Mouse (Mus musculus): ENCODE measurements around the gene Arap1. TPM values are rescaled to one million over a fixed set of nuclear protein-coding genes. Genes with fewer than 3 reads are reported as not detected.

Arap1 gene
- 10 to 100 TPM; 24.9 to 39.1 TPM for total RNA-seq (2021)
- long read RNA-seq, experiment 1, full-length matches to known transcripts, result 4 of 24 reads
- long read RNA-seq, experiment 1, partial matches to known transcripts, result 10 of 24 reads
- long read RNA-seq, experiment 1, other reads (novel, unspliced or antisense), result 10 of 24 reads
- long read RNA-seq, experiment 2, full-length matches to known transcripts, result 23 of 53 reads
- long read RNA-seq, experiment 2, partial matches to known transcripts, result 20 of 53 reads
- long read RNA-seq, experiment 2, other reads (novel, unspliced or antisense), result 10 of 53 reads

GRCm38 (mm10) chr7:101347767-101348270 is at the start of gene Arap1:
TSS of gene Arap1 (plus strand) at chr7:101348067.
- peak; percentile 47 to 71 for DNase-seq (ENCODE audit: low spot score in 2 of 2)

DNA sequence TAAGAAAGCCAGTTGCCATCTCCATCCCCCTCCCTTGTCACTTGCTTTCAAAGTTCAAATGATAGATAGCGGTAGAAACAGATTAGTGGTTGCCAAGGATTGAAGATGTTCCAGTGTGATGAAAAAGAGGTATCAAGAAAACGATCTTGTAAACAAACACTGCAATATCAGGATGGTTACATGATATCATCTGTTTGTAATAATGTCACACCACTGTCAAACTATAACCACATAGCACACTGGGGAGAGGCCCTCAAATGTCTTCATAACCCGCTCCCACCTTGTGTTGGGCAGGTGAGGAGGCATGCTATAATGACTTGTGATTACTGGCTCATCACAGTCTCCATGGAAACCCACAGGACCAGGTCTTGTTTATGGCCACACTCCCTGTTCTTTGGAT is 49.5 kb upstream of the Arap1 start:
- DNase-seq (ENCODE audit: low spot score in 2 of 2), result no peak

DNA sequence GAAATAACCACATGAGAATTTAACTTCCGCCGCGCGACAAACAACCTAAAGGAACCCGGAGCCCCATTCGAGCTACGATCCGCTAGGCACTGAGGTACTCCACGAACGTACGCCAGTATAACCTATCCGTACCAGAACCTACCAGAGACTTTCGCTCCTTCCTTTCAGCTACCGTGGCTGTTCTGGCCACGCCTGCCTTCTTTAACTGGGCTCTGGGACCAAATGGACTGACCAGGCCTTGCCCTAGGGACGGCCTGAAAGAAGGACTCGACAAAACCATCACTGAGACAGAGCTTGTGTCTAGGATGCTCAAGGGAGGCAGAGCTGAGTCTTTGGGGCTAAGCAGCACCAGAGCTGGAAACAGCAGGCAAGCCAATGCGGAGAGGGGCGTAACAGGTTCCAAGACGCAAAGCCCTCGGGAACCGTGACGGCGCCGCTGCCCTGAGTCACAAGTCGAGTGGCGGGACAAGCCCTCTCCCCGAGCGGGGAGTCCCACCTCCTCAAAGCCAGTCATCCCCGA is 46.4 kb upstream of the Arap1 start:
- no peak for DNase-seq (ENCODE audit: low spot score in 2 of 2)

- DNase-seq (ENCODE audit: low spot score in 2 of 2), result peak; percentile 91 to 93
Observed at GRCm38 (mm10) chr7:101301881-101302456, 45.9 kb upstream of the Arap1 start, which contains the start of gene Atg16l2. TSS of gene Atg16l2 (minus strand) at chr7:101302251.

DNA sequence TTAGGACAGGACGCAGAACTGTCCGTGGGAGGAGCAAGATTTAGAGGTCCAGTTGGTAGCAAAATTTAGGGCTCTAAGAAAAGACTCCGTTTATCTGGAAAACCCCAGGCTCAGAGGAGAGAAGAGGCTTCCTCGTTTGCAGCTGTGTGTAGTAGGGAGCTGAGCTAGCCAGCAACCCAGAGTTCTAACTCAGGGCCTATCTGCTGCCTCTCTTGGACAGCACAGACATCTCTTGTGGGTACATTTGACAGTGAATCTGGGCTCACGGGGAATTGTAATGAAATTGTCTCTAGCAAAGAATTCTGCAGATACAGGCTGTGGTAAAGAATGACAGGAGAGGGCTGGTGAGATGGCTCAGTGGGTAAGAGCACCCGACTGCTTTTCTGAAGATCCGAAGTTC is 45.2 kb upstream of the Arap1 start:
- DNase-seq (ENCODE audit: low spot score in 2 of 2), result no peak

GRCm38 (mm10) chr7:101306841-101307240 is 41.0 kb upstream of the Arap1 start:
- DNase-seq (ENCODE audit: low spot score in 2 of 2), result no peak

GRCm38 (mm10) chr7:101309985-101310326 is 37.9 kb upstream of the Arap1 start:
- no peak for DNase-seq (ENCODE audit: low spot score in 2 of 2)

GRCm38 (mm10) chr7:101310327-101311028 is 37.4 kb upstream of the Arap1 start:
- peak; percentile 94 to 96 for DNase-seq (ENCODE audit: low spot score in 2 of 2)

GRCm38 (mm10) chr7:101311061-101311460 is 36.8 kb upstream of the Arap1 start:
- no peak for DNase-seq (ENCODE audit: low spot score in 2 of 2)

DNA sequence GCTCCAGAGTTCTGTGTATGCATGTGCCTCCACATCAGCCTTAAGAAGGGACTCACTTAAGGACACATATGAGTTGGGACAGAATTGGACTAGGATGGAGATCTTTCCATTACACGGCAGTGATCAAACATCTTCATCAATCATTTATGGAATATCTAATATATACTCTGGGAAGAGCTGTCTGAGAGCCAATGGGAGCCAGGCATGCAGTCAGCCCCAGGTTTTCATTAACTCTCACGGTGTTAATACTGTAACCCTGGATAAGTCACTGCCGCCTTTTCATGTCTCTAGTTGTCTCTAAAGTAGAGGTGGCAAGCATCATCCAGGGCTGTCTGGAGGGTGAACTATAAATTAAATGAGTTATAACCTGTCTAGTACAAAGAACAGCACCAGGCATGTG is 34.8 kb upstream of the Arap1 start:
- no peak for DNase-seq (ENCODE audit: low spot score in 2 of 2)

- DNase-seq (ENCODE audit: low spot score in 2 of 2), result no peak
Observed at GRCm38 (mm10) chr7:101314396-101314795, 33.5 kb upstream of the Arap1 start.

DNA sequence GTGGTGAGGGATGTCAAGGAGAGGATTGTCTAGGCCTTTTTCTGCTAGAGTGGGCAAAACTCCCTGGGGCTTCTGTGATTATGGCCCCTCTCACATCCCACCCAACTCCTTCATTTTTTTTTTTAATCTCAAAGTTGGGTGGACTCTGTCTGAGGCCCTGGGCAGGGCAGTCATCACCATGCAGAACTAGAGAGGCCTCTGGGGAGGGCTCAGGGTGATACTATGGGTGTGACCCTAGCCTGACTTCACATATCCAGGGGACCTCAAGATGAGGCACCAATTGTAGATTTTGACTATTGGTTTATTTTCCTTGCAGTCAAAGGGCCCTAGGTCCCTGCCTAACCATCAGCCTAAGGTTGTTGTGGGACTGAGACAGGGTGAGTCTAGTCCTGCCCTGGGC is 32.2 kb upstream of the Arap1 start:
- no peak for DNase-seq (ENCODE audit: low spot score in 2 of 2)

- no peak for DNase-seq (ENCODE audit: low spot score in 2 of 2)
Observed at GRCm38 (mm10) chr7:101316591-101317001, 31.3 kb upstream of the Arap1 start.

- no peak for DNase-seq (ENCODE audit: low spot score in 2 of 2)
Observed at GRCm38 (mm10) chr7:101317014-101317413, 30.9 kb upstream of the Arap1 start, which contains the start of gene Stard10. TSS of gene Stard10 (plus strand) at chr7:101317086.

GRCm38 (mm10) chr7:101318848-101319247 is 29.0 kb upstream of the Arap1 start:
- DNase-seq (ENCODE audit: low spot score in 2 of 2), result no peak

DNA sequence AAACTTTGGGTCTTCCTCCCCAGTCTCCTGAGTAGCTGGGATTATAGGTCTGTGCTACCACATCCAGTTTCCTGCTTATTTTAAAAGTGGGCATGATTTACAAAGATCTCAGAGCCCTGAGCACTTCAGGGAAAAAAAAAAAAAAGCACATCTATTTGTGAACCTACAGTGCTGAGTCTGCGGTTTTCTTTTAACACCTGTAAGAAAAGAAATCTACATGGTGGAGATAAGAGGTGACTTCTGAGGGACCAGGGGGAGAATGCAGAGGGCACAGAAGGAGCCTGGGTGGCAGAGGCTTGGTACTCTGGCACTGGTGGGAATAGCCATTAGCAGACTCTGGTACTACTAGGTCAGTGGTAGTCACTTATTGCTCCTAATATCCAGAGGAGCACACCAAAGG is 28.1 kb upstream of the Arap1 start:
- no peak for DNase-seq (ENCODE audit: low spot score in 2 of 2)

DNA sequence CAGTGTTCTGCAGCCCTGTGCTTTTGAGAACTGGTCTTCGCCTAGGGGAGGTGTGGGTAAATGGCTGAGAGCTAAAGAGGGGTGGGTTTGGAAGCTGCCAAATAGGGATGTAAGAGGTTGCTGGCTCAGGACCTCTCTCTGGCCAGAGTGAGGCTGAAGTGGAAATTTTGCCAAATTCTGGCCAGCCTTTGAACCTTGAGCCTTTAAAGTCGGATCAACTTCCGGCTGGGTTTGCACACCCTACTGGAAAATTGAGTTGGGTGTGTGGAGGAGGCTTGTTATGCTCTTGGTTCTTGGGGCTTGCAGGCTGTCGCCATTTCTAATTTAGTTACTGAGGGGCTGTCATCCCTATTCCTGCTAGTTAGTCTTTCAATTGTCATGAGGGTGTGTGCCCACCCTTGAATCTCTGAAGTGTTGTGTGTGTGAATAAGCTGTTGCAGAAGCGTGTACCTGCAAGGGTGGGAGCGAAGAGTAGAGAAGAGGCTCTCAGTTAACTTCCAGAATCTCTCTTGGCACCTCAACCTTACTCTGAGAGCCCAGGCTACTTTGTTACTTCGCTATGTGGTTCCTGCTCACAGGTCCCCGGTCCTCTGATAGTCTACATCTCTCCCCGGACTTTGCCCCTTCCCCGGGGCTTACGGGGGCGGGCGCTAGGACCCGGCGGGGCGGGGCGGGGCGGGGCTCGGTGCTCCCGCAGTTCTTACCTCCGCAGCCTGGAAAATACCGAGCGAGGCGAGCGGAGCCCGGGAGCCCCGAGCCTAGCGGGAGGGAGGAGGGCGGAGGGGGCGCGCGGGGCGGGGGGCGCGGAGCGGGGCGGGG is 27.3 kb upstream of the Arap1 start:
- peak; percentile 35 to 52 for DNase-seq (ENCODE audit: low spot score in 2 of 2)

DNA sequence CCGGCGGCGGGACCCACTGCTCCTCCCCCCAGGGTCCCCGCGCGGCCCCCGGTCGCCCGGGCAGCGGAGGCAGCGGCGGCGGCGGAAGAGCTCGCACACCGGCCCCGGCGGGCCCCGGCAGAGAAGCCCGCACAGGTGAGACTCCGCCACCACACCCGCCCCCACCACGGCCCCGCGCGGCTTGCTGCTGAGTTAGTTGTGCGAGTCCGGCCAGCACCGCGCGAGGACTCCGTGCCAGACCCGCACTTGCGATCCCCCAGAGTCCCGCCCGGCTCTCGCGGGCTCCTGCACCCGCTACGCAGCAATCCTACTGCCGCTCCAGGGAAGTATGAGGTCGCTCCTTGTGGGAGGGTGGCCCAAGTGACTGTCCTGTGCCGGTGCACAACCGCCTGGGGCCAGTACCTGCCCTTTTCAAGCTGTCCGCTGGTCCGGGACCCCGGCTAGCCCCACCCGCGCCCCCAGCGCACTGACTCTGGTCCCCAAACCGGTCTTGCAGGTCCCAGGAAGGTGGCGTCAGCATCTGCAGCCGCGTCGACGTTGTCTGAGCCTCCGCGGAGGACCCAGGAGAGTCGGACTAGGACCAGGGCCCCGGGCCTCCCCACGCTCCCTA is 26.5 kb upstream of the Arap1 start:
- DNase-seq (ENCODE audit: low spot score in 2 of 2), result peak; percentile 41 to 48

DNA sequence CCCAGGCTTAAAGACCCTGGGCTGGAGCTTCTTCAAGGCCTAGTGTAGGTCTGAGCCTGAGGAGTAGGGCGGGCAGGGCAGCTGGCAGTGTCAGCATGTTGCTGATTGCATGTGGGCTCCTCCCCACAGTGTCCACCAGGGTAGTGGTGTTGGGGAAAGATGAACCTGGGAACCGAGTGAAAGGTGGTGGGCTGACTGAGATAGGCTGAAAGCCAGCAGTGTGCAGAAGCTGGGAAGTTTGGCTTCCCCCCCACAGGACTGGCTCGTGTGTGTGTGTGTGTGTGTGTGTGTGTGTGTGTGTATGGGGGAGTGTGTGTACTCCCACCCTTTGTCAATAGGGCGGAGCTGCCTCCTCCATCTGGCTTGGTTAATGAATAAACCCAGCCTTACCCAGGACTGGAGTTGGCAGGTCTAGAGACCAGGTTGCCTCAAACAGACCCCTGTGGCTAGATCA is 24.7 kb upstream of the Arap1 start:
- no peak for DNase-seq (ENCODE audit: low spot score in 2 of 2)
